Mouse (Mus musculus): Measurements from ENCODE around the gene Tmf1. TPM values are rescaled to one million over a fixed set of nuclear protein-coding genes. Genes with fewer than 3 reads are reported as not detected.

The Tmf1 gene
- polyA plus RNA-seq (2017; shearing (Covaris generic)) = 10.3 TPM

DNA sequence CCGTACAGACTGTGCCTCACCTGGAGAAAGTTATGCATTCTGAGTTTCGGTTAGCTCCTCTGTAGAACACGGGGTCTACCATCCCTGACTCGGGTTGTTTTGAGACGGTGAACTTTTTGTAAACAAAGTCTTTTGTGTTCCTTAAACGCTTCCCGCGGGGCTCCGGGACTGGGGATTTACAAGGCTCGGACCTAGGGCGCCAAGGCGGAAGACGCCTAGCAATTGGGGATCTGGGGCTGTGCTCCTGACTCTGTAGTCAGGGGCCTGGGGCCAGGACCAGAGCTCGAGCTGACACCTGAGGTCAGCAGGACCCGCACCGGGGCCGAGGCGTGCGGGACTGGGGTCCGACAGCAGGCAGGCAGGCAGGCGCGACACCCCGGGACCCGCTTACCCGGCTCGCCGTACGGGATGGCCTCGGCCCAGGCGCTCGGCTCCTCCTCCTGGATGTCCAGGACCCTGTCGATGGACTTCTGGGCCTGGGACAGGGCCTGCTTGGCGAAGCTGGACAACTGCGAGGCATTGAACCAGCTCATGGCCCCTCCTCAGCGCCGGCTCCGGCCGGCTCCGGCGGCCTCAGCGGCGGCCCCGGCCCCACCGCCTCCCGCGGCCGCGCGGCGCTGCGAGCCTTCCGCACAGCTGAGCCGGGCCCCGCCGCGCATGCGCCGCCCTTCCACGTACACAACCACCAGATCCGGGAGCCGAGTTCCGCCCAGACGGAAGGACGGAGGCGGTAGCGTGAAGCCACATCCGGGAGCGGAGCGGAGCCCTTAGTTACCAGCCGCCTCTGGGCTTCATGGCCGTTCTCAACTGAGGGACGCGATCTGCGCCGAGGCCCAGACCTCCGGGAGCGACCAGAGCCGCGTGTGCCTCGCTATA is at the start of gene Tmf1:
Gene Tmf1, minus strand, starts transcription at position 632 of the 876 bp plus-strand sequence.

DNA sequence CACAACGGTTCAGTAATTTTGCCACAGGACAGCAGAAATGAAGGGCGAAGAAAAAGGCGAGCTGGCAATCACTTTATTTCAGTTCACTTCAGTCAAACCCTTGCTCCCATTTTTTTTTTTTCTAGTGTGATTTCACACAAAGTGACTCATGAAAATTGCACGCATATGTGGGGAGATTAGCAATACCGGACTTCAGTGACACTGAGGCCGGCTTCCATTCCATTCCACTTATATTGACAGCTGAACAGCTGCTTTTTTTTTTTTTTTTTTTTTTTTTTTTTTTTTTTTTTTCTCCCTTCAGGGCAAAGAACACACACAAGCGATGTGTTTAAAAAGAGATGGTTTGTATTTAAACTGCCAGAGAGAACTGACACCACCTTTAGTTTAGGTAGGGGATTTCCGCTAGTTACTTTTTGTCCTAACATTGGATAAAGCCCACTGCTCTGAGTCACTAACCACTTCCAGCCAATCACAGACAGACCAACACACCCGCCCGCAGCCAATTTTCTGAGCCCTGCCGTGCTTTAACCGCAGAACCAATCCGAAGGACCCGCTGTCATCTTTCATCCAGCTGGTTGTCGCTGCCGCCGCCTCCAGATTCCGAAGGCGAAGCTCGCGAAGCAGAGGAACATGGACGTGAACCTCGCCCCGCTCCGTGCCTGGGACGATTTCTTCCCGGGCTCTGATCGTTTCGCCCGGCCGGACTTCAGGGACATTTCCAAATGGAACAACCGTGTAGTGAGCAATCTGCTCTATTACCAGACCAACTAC is 31.5 kb upstream of the Tmf1 start, which contains the start of gene Arl6ip5:
Gene Arl6ip5, plus strand, starts transcription at position 499 of the 771 bp plus-strand sequence.

DNA sequence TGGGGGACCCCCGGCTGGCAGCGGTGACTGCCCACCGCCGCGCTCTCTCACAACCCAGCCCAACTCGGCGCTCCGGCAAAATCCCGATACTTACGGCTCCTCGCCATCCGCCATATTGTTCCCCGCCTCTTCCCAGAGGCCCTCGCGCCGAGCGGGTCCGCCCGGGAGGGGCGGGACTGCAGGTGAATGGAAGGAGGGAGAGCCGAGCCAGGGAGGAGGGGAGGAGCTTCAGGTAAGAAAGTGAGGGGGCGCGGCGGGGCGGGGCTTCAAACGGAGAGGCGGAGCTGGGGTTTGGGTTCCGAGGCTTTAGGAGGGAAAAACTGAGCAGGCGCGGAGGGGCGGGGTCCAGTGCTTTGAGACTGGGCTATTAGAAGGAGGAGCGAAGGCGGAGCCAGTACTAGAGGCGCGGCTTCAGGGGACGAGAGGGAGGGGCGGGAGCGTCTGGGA is 26.5 kb upstream of the Tmf1 start, which contains the start of gene Uba3:
Gene Uba3, minus strand, starts transcription at position 209 of the 447 bp plus-strand sequence.

DNA sequence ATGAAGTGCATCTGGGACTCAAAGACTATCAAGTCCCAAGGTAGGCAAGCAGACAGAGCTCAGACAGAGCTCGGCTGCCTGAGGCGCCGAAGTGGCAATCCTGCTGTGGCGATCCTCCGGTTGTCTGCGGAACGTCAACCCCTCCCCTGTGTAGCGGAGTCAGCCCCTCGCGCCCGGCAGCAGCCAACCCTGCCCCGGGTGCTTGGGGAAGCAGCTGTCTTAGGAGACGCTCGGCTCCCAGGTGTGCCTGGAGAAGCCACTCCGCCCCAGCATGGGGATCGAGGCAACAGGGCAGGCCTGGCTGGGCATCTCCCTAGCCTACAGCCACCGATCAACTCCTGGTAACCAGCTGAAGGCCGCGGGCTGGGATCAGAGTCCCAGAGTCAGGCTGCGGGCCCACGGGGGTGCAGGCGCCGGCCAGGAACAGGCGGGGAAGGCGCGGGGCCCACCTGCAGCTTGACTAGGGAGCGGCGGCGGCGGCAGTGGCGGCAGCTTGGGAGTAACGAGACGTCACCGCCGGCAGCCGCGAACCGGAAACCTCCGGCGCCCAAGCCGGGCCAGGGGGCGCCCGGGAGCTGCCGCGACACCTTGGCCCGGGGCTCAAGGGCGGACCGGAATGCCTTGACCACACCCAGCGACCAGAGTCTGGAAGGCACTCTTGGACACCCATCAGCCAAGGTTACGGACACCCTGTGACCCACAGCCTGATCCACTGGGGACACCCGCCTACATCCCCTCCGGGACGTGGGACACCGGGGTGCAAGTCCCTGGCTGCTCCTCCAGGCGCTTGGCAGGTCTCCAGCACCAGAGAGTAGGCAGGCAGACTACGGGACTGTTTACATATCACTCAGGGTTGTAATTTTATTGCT is 30.3 kb downstream of the Tmf1 start, which contains the start of gene Eogt:
Gene Eogt, minus strand, starts transcription at position 800 of the 869 bp plus-strand sequence.

Other genes with a start within 250 kb of the Tmf1 start
- gene Fam19a4, start 118.7 kb downstream of the Tmf1 start, polyA plus RNA-seq (2017; shearing (Covaris generic)) = not detected
- 21.2 TPM for gene Eogt, start 29.9 kb downstream of the Tmf1 start, polyA plus RNA-seq (2017; shearing (Covaris generic))
- 44.8 TPM for gene Uba3, start 26.5 kb upstream of the Tmf1 start, polyA plus RNA-seq (2017; shearing (Covaris generic))
- 218 TPM for gene Arl6ip5, start 31.6 kb upstream of the Tmf1 start, polyA plus RNA-seq (2017; shearing (Covaris generic))
- not detected for gene Lmod3, start 73.6 kb upstream of the Tmf1 start, polyA plus RNA-seq (2017; shearing (Covaris generic))

Data from inflammation-experienced regulatory T-cells, adult 16 weeks (primary cell).